Mouse (Mus musculus) T-helper 17 cell (primary cell): ENCODE results near the gene Vhl.

ENCODE experiments used
- in situ Hi-C, 2 experiments: fragments of 300-600 bp; cut with MboI, MseI; formaldehyde crosslinking; loops; 1 replicate in 1 of 2; 2 replicates in 1 of 2; pipeline ENCODE4 v1.15.1; 2025; ENCODE audit warnings: high pct_unique_total_duplicates in 2 of 2

Vhl gene

DNA sequence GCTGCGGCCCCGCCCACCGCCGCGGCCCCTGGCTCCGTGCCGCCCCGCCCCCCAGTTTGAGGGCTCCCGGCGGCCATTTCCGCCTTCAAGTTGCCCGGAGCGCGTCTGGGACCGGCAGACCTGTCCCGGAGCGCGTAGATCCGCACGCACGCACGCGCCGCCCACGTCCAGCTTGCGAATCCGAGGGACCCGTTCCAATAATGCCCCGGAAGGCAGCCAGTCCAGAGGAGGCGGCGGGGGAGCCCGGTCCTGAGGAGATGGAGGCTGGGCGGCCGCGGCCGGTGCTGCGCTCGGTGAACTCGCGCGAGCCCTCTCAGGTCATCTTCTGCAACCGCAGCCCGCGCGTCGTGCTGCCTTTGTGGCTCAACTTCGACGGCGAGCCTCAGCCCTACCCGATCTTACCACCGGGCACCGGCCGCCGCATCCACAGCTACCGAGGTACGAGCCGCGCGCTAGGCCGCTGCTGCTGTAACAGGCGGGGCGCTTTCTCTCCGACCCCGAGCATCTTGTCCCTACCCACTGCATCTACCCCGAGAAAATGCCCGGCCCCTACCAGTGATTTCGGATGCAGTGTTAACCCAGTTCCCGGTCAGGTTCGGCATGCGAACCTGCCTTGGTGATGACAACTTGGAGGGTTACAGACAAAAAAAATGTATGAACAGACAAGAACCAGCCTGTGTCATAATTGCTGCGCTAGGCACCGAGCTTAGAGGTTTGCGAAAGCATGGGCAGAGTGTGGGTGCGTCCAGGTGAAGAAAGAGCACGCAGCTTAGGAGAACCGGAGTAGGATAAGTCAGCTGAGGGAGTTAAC is at the start of gene Vhl:
Gene Vhl (plus strand): TSS at position 19 of the 811 bp plus-strand sequence.
- in situ Hi-C loops = loop anchor here in 1 of 2 experiments (10.0 kb wide), 1 partner anchor 1031 kb away; no protein-coding TSS in a partner anchor

DNA sequence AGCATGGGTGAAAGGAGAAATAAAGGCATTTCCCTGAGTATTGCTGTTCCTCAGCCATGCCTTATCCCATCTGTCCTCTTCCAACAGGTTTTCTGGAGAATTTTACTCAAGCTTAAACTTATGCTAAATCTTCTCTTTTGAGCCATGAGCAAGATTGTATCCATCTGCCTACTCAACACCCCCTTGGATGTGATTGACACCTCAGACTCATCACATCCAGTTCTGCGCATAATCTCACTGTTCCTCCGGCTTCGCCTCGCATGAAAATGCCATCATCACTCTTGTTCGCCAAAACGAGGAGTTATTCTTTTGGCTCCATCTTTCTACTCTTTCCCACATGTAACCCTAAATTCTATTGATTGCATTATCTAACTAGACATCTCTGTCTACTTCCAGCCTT is 47.7 kb upstream of the Vhl start:
- in situ Hi-C loops = loop anchor here in 1 of 2 experiments (10.0 kb wide), 1 partner anchor 339 kb away; no protein-coding TSS in a partner anchor

DNA sequence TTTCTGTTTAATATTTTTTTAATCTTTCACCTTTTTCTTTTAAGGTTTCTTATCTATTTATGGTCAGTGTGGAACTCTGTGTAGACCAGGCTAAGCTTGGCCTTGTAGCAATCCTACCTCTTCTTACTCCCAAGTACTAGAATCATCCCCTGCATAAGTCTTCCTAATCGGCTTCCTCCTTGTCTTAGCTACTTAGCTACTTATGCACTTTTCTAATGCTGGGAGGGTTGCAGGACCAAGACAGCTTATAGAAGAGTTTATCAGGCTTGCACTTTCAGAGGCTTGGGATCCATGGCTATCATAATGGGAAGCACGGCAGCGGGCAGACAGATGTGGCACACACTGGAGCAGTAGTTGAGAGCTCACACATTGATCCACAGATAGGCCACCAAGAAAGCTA is 44.5 kb upstream of the Vhl start:
- in situ Hi-C loops = loop anchor here in 1 of 2 experiments (10.0 kb wide), 1 partner anchor 335 kb away; no protein-coding TSS in a partner anchor

DNA sequence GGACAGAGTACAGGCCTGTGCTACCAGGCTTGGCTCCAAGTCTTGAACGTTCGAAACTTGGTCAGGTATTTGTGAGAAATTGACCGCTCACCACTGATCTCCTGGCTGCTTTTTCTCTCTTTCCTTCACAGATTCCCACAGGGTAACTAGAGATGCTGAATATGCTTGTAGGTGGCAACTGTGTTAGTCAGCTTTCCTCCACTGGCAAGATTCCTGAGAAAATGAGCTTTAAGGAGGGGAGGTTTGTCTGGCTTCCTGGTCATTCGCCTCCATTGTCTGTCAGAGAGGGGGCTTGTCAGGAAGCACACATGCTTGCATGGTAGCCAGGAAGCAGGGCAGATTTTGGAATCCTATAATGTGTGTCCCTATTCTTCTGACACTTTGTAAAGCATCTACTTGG is 40.7 kb upstream of the Vhl start:
- in situ Hi-C loops = loop anchor here in 1 of 2 experiments (10.0 kb wide), 1 partner anchor 782 kb away; no protein-coding TSS in a partner anchor

DNA sequence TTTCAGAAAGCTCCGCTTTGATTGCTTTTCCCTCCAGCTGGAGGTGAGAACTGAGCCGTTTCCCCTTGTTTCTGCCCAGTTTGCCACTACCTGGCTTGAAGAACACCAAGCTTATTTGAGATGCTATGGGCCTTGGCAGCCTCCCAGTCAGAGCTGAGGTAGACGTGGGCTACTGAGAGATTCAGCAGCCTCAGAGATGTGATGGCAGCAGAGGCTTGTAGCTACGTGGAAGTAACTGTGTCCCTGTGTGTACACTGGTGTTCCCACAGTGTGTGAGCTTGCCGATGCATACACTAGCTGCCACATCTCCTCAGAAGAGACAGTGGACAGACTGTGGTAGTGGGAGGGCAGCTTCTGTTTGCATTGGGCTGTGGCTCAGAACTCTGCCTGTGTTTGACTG is 38.7 kb upstream of the Vhl start:
- in situ Hi-C loops = loop anchor here in 1 of 2 experiments (10.0 kb wide), 1 partner anchor 780 kb away; no protein-coding TSS in a partner anchor

DNA sequence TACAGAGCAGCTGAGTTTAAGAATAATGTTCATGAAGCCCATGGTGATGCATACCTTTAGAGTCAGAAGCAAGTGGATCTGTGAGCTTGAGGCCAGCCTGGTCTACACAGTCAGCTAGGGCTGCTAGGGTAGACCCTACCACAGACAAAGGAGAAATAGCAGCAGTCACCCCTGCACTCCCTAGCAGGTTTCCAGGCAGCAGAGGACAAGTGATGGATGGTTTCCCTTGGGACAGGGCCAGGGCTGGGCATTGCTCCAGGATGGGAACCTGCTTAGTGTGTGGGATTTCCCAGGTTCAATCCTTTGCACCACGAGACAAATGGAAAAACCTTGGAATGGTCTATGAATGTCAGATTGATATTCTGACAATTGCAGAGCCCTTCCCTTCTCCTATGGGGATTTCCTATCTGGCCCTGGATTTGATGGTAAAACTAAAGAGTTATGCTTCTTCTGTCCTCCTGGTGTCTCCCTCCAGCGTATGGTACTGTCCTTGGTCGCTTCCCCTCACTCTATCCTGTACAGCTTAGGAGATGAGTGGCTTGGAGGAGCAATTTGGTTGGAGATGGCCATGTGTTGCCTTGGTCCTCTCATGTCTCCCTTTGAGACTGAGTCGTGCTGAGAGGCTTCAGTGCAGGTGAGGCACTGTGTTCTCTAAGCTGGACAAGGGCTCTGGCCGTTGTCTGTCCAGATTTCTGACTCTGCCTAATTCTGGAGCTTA is 37.1 kb upstream of the Vhl start:
- in situ Hi-C loops = loop anchor here in 1 of 2 experiments (10.0 kb wide), 1 partner anchor 778 kb away; no protein-coding TSS in a partner anchor

DNA sequence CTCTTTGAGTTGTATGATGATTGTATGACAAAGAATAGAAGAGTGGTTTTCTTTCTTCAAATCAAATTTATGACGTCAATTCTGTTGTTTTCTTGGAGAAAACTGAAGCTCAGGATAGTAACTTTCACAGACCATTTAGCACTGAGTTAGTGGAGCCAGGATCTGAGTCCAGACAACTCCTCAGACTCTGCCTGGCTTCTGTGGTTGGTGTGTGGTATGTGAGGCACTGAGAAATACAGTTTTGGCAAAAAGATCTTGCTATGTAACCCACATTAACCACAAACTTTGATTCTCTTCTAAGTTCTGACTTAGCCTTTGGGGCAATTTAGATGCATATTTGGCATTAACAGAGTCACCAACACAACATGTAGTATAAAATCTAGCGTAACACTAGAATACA is 31.1 kb upstream of the Vhl start:
- in situ Hi-C loops = no loop called here

DNA sequence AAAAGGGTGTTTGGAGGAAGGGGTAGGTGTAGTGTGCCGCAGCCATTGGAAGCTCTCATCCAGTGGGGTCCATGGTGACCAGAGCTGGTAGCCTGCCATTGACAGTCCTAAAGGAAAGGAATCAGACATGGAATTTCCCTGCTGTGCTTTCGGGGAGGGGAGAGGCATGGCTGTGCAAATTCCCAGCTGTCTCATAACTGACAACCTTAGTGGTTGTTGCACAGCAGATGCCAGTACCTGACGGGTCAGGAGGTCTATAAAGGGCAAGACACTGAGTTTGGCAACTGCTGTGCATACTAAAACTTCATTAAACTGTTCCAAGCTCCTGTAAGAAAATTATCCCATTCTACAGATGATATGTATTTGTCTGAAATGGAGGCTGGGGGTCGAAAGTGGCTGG is 25.8 kb upstream of the Vhl start:
- in situ Hi-C loops = no loop called here

DNA sequence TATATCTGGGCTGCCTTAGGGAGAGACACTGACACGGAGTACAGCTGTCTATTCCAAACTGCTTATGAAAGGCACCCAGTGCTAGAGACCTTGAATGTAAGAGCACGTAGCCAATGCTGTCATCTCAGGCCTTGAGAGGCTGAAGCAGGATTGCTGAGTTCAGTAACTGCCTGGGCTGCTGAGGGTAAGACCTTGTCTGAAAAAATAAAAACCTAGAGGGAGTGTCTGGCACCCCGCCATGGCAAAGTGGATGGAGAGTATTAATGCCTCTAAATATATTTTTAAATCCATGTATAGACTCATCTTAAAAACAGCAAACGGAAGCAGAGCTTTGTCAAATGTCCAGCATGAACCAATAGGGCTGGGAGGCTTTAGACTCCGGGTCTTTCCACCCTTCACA is 23.9 kb upstream of the Vhl start:
- in situ Hi-C loops = no loop called here

DNA sequence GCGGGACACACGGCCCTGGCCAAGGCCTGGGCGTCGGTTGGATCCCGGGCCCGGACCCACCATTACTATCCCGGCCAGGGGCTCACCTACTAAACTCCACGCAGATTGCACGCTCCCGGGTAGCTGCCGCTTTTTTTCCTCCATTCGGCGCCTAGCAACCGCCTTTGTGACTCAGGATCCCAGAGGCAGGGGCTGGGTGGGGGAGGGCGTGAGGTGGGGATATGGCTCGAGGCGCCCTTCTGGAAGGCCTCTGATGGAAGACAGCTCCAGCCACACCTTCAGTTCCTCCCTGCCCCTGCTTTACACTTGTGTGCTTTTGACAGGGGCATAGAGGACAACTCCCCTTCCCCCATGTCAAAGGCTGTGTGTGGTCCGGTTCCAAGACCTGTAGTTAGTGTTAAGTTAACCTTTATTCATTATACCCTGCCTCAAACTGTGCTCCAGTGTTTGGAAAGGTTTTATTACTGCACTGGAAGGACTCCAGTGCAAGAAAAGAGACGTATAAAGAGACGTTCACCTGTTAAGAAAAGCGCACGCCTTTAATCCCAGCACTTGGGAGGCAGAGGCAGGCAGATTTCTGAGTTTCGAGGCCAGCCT is 23.1 kb upstream of the Vhl start, which contains the start of gene Fancd2os:
Gene Fancd2os (minus strand): TSS at position 173 of the 597 bp plus-strand sequence.
- in situ Hi-C loops = no loop called here

DNA sequence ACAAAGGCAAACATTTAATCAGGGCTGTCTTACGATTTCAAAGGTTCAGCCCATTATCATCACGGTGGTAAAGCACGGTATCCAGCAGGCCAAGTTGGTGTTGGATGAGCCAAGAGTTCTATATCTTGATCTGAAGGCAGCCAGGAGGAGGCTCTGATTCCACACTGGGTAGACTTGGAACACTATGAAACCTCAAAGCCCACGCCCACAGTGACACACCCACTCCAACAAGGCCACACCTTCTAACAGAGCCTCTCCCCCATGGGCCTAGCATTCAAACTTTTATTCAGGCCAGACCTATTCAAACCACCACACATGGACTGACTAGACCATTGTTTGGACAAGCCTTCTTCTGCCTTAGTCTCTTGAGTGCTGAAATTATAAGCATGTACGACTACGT is 20.9 kb upstream of the Vhl start:
- in situ Hi-C loops = no loop called here

DNA sequence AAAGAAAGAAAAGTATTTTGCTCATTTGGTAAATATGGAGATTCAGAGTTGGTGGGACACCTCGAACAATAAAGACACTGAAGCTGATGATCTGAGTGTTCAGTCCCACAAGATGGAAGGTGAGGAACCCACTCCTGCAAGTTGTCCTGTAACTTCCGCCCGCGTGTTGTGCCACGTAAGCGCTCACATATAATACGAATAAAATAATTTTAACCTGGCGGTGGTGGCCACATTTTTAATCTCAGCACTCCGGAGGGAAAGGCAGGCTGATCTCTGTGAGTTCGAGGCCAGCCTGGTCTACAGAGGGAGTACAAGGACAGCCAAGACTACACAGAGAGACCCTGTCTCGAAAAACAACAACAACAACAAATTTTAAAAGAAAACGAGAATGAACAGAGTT is 19.8 kb upstream of the Vhl start:
- in situ Hi-C loops = no loop called here

DNA sequence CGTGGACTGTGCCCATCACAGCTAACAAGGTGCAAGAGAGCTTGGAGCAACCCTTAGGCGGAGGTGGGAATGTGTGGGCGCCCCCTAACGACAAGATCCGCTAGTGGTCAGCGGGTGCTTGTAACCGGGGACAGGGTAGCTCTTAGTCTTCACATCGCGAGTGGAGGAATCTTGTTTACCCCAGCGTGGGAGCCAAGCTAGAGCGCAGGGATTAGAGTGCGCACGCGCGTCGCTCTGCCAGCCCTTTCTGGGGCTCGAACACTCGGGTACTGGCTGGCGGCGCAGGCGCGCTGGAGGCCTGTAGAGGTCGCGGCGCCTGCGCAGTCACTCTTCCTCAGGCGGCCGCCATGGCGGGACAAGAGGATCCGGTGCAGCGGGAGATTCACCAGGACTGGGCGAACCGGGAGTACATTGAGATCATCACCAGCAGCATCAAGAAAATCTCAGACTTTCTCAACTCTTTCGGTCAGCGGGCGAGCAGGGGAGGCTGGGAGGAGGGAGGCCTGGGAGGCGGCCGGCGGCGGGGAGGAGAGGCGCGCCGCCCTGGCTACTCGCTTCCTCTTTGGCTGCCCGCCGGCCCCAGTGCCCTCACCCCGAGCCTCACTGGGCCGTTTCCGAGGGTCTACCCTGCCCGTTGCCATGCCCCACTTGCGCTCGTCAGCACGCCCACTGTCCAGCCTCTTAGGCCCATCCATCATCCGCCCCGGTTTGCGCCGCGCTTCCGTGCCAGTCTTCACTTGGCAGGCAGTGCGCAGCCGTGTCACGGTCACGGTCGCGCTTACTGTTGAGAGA is 19.1 kb upstream of the Vhl start, which contains the start of gene Brk1:
Gene Brk1 (plus strand): TSS at position 341 of the 792 bp plus-strand sequence.
- in situ Hi-C loops = no loop called here

DNA sequence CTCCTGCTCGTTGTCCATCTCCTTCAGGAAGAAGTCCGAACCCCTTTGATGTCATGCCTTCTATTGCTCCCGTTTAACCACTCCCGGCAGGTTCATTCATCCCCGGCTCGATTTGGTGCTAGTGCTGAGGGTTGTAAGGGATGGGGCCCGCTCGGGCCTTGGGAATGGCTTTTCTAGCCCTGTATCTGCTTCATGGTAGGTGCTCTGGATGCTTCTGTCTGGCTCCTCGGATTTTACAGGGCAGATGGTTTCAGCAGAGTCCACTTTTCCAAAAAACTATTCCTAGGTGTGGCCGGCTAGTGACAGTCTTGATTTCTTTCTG is 18.6 kb upstream of the Vhl start:
- in situ Hi-C loops = no loop called here

DNA sequence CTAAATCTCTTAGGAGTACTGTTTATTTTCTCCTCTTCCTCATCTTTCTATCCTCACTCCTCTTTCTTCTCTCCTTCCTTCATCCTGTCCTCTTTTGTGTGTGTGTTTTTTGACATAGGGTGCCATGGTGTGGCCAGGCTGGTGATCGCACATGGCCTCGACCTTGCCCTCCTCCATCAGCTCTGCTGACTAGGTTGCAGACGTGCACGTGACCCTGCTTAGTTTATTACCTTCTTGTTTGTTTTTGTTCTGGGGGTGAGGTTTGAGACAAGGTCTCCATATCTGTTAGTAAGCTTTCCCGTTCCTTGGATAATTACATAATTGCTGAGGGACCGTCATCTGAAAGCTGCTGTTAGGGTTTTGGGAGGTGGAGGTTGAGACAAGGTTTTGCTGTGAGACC is 14.9 kb upstream of the Vhl start:
- in situ Hi-C loops = no loop called here

DNA sequence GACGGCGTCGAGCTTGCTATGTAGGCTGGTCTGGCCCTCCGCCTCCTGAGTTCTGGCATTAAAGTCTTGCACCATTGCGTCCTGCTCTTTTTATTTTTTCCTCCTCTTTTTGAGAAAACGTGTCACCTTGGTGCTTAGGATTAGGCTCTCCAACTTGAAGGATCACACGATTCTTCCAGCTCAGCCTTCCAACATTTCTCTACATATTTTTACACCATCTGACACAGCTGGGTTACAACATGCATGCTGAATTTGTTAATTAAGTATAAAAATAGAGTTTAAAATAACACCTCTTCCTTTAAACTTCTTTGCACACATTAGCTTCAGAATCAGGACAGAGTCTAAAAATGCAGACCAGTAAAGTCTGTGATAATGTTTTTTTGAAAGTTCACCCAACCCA is 14.5 kb upstream of the Vhl start:
- in situ Hi-C loops = no loop called here

DNA sequence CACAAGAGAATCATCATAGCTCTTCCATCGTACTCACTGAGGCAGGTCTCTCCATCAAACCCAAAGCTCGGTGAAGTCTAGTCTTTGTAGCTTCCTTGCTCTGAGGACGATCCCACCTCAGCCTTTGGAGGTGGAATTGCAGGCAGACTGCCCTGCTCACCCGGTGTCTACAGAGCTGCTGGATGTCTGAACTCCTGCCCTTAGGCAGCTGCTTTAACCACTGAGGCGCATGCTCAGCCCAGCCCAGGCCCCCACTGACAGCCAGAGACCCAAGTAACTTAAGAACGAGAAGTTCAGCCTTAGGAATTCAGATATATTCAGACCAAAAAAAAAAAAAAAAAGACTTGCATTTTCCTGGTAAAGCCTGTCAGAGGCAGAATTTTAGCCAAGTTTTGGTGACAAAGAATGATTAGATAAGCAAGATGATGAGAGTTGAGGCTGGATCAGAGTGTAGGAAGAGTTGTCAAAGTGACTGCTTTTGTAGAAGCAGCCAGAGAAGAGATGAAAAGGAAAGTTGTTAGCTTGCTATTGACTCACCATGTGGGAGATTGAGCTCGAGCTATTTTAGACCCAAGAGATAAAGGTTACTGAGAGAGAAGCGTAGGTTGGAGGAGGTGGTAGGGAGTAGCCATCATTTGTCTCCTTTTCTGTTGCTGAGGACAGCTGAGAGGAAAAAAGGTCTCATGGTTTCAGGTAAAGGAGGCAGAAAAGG is 11.3 kb upstream of the Vhl start:
- in situ Hi-C loops = no loop called here

DNA sequence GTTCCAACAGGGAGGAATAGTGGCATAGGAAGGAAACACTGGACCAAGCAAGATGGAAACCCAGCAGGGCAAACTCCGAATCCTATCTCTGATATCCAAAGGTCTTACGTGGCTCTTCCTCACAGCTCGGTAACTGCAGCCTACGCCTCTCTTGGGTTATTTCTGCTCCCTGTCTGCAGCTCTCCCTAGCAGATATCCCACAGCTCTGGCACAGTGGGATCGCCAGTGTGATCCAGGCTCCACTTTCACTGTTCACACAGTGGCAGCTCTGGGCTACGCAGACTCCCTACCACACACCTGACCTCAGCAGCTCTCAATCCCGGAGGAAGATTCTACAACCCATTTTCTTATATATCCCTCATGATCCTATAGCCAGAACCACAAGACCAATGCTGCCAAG is 9.6 kb upstream of the Vhl start:
- in situ Hi-C loops = no loop called here

DNA sequence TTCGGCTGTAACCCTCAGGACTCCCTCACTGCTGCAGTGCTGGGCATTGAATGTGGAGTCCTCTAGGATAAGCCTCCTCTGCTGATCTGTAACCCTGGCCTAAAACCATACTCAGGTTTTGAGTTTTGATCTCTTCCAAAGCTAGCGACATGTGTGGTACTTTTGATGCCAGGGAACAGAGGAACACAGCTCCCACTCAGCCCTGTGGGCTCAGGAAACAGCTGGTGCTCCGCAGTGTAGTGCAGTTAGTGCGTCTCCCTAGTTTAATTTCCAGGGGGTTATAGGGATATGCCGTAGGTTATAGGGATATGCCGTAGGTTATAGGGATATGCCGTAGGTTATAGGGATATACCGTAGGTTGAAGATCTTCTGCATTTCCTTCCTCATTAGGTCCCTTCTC is 8.8 kb upstream of the Vhl start:
- in situ Hi-C loops = no loop called here

DNA sequence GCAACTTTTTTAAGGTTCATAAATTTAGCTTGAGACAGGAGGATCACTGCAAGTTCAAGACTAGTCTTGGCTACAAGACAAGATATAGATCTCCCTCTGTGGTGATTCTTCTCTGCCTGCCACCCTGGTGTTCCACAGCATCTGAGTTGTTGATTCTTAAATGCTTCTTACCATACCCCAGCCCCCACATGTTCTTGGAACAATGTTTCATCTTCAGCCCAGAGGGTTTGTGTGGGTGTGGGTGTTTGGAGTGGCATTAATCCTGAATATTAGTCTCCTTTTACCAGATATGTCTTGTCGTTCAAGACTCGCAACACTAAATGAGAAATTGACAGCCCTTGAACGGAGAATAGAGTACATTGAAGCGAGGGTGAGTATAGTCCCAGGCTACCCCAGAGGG is 8.3 kb upstream of the Vhl start:
- in situ Hi-C loops = no loop called here

DNA sequence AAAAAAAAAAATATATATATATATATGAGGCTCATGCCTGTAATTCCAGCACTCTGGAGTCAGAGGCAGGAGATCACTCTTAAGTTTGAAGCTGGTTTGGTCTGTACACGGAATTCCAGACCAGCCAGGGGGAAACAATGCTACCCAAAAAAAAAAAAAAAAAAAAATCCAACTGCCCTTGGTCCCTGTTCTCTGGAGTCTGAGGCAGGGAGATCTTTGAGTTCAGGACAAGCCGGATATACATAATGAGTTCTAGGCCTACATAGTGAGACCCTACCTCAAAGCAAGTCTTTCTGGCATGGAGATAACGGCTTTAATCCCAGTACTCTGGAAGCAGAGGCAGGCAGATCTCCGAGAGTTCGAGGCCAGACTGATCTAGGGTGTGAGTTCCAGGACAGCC is 373 bp upstream of the Vhl start:
- in situ Hi-C loops = loop anchor here in 1 of 2 experiments (10.0 kb wide), 1 partner anchor 1031 kb away; no protein-coding TSS in a partner anchor
